Comparison of ENCODE assay signal across 17 mouse cellular contexts in the genomic region with DNA sequence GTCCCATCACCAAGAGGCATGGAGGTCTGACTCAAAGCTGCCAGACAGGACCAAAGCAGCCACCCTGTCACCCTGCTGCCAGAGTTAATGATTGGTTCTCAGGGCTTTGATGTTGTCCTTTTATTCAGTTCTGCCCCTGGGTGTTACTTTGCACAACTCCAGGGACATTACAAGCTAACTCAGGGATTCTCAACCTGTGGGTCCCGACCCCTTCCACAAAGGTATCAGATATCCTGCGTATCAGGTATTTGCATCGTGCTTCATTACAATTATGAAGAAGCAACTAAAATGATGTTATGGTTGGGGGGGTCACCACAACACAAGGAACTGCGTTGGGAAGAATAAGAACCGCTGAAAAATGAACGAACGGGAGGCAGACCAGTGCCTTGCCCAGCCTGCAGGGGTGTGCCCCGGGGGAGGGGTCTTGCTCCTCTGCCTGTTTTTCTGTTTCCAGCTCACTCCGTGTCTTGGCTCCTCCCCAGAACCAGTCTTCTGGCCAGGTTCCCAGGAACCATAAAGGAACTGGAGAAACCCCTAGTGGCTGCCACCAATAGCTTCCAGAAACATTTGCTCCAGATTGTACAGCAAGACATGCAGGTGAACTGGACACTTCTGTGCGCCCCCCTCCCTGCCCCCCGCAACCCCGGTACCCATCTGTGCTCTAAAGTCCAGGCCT. TPM values are rescaled to one million over a fixed set of nuclear protein-coding genes. Genes with fewer than 3 reads are reported as not detected.
DNase-seq lines count a peak whose midpoint lies in the region; ATAC-seq and TF ChIP-seq lines count a peak whose summit lies in the region.
"Had no signal": no experiment of that assay in that cellular context is flagged by ENCODE, and none has a peak within 500 bp of the region (broad histone marks: within the 10 kb centered on the region; RNA-seq: fewer than 3 reads in every experiment).

No protein-coding gene starts in this region.

- H3K4me3 ChIP-seq in heart, embryonic 10.5 days, result no peak overlapping the region
- no peak overlapping the region for H3K4me3 ChIP-seq in lung, postnatal 0 days (ENCODE audit: low read depth, low read length)
- peak overlapping the region; percentile 13 for H3K4me3 ChIP-seq in small intestine, adult 2 months (ENCODE audit: low read depth, low read length)
- H3K4me3 ChIP-seq: limb, embryonic 15.5 days; neural tube, embryonic 13.5 days had no signal

- no peak; the same call in 1 of the 2 replicates for TF ChIP-seq CTCF in lung, postnatal 0 days (IDR thresholded peaks at IDR 0.05)
- no peak for TF ChIP-seq CTCF in small intestine, adult 2 months (IDR thresholded peaks at IDR 0.05; ENCODE audit: extremely low read depth, insufficient read length, insufficient replicate concordance, low read depth, low read length)

- ATAC-seq in lung, postnatal 0 days, result no peak
- ATAC-seq: inflammation-experienced regulatory T-cells, adult 6 months; midbrain, embryonic 16.5 days; Patski had no signal

- peaks cover 97% of the 10 kb centered on the region for H3K27me3 ChIP-seq in heart, embryonic 10.5 days (ENCODE audit: insufficient read depth, poor library complexity, severe bottlenecking)
- peaks cover 39% of the 10 kb centered on the region for H3K27me3 ChIP-seq in lung, postnatal 0 days (replicated peaks; ENCODE audit: insufficient read depth, low read length)
- no peaks in the 10 kb centered on the region for H3K27me3 ChIP-seq in small intestine, adult 2 months (ENCODE audit: control insufficient read depth, insufficient read depth, low read length)
- H3K27me3 ChIP-seq: Patski had no signal

- no peaks in the 10 kb centered on the region for H3K36me3 ChIP-seq in heart, embryonic 10.5 days
- no peaks in the 10 kb centered on the region for H3K36me3 ChIP-seq in lung, postnatal 0 days (ENCODE audit: insufficient read depth, low read length)
- peaks cover 46% of the 10 kb centered on the region for H3K36me3 ChIP-seq in small intestine, adult 2 months (ENCODE audit: control insufficient read depth, insufficient read depth, low read length)
- H3K36me3 ChIP-seq: limb, embryonic 15.5 days; neural tube, embryonic 13.5 days had no signal

- H3K4me2 ChIP-seq in lung, postnatal 0 days (replicated peaks; ENCODE audit: low read depth, low read length), result no peak overlapping the region
- H3K4me2 ChIP-seq: limb, embryonic 15.5 days; neural tube, embryonic 13.5 days had no signal

- TF ChIP-seq POLR2A in small intestine, adult 2 months (IDR thresholded peaks at IDR 0.05; ENCODE audit: low read depth, low read length), result no peak

- H3K9ac ChIP-seq in lung, postnatal 0 days (replicated peaks; ENCODE audit: low read depth), result no peak overlapping the region
- H3K9ac ChIP-seq: limb, embryonic 15.5 days had no signal

- H3K9me3 ChIP-seq in heart, embryonic 10.5 days, result no peaks in the 10 kb centered on the region
- H3K9me3 ChIP-seq in lung, postnatal 0 days (ENCODE audit: low read length), result no peaks in the 10 kb centered on the region
- H3K9me3 ChIP-seq: limb, embryonic 15.5 days; neural tube, embryonic 13.5 days had no signal

- H3K27ac ChIP-seq in heart, embryonic 10.5 days, result no peak overlapping the region
- H3K27ac ChIP-seq in lung, postnatal 0 days (ENCODE audit: low read length), result no peak overlapping the region
- H3K27ac ChIP-seq in small intestine, adult 2 months (ENCODE audit: insufficient read depth, low read depth, low read length), result peak overlapping the region; percentile 91
- H3K27ac ChIP-seq: limb, embryonic 15.5 days; neural tube, embryonic 13.5 days had no signal

- TF ChIP-seq EP300 in lung, postnatal 0 days (IDR thresholded peaks at IDR 0.05), result no peak

- 52% methylated on average over 12 of the region's 12 CpGs for WGBS in heart, embryonic 10.5 days
- WGBS in lung, postnatal 0 days, result 56% methylated on average over 12 of the region's 12 CpGs
- 30% methylated on average over 12 of the region's 12 CpGs for WGBS in small intestine, adult 2 months

- H3K4me1 ChIP-seq in heart, embryonic 10.5 days, result peaks cover 76% of the 10 kb centered on the region
- H3K4me1 ChIP-seq in lung, postnatal 0 days (ENCODE audit: insufficient read depth, low read depth, low read length), result peaks cover 15% of the 10 kb centered on the region
- H3K4me1 ChIP-seq in small intestine, adult 2 months (ENCODE audit: control insufficient read depth, insufficient read depth, insufficient read length, low read length), result peaks cover 50% of the 10 kb centered on the region

- DNase-seq in heart, postnatal 4 days, result peak; percentile 52
- no peak for DNase-seq in heart, embryonic 10.5 days (ENCODE audit: low spot score)
- peak; percentile 49 for DNase-seq in lung, postnatal 0 days (ENCODE audit: low spot score)
- no peak for DNase-seq in lung, adult 18-20 months
- peak; percentile 80 for DNase-seq in NIH3T3 (ENCODE audit: low read depth)
- no peak for DNase-seq in gastrocnemius, postnatal 25 days
- DNase-seq: adrenal gland, postnatal 25 days; heart, adult 11 months; thymus, adult 2 months had no signal

RNA-seq across cellular contexts. Expression of a gene that starts 10.8 kb away (rescaled TPM):
- total RNA-seq in heart, postnatal 4 days (2021), result 1 to 10 TPM; 7.3 to 8.7 TPM
- 14.5 and 14.6 TPM in 2 replicates for polyA plus RNA-seq in heart, embryonic 10.5 days (2016; fragmentation: Nextera tagmentation; extraction: Ambion mirVana)
- polyA plus RNA-seq in lung, postnatal 0 days (2015; fragmentation: Nextera tagmentation; extraction: Ambion mirVana), result 21.3 and 24.4 TPM in 2 replicates
- 356 and 552 TPM in 2 replicates for polyA plus RNA-seq in small intestine, adult 2 months (2012; rRNA removed)
- total RNA-seq in gastrocnemius, postnatal 25 days (2021), result 1 to 10 TPM; 3.0 to 4.2 TPM
- polyA plus RNA-seq: inflammation-experienced regulatory T-cells, adult 6 months had no signal

RNA-seq across cellular contexts. Expression of a gene that starts 14.7 kb away (rescaled TPM):
- 10 to 100 TPM; 19.1 to 23.3 TPM for total RNA-seq in heart, postnatal 4 days (2021)
- polyA plus RNA-seq in heart, embryonic 10.5 days (2016; fragmentation: Nextera tagmentation; extraction: Ambion mirVana), result 12.1 and 12.8 TPM in 2 replicates
- 17.0 and 26.3 TPM in 2 replicates for polyA plus RNA-seq in lung, postnatal 0 days (2015; fragmentation: Nextera tagmentation; extraction: Ambion mirVana)
- polyA plus RNA-seq in small intestine, adult 2 months (2012; rRNA removed), result 10.2 and 16.4 TPM in 2 replicates
- 10 to 100 TPM; 34.8 to 40.4 TPM for total RNA-seq in gastrocnemius, postnatal 25 days (2021)
- polyA plus RNA-seq: inflammation-experienced regulatory T-cells, adult 6 months had no signal

RNA-seq across cellular contexts. Expression of a gene that starts 21.0 kb away (rescaled TPM):
- not detected for total RNA-seq in heart, postnatal 4 days (2021)
- polyA plus RNA-seq in heart, embryonic 10.5 days (2016; fragmentation: Nextera tagmentation; extraction: Ambion mirVana), result 0.21 and 0.30 TPM in 2 replicates
- polyA plus RNA-seq in lung, postnatal 0 days (2015; fragmentation: Nextera tagmentation; extraction: Ambion mirVana), result 0.37 and 1.1 TPM in 2 replicates
- polyA plus RNA-seq in small intestine, adult 2 months (2012; rRNA removed), result not detected in 2 replicates
- total RNA-seq in gastrocnemius, postnatal 25 days (2021), result not detected
- total RNA-seq: common myeloid progenitor, adult 5-6 weeks; heart, postnatal 10 days had no signal
- polyA plus RNA-seq: neural tube, embryonic 13.5 days; Patski had no signal

RNA-seq across cellular contexts. Expression of a gene that starts 50.1 kb away (rescaled TPM):
- total RNA-seq in heart, postnatal 4 days (2021), result 100 to 1,000 TPM; 112 to 116 TPM
- polyA plus RNA-seq in heart, embryonic 10.5 days (2016; fragmentation: Nextera tagmentation; extraction: Ambion mirVana), result 27.8 and 33.1 TPM in 2 replicates
- 29.0 and 32.5 TPM in 2 replicates for polyA plus RNA-seq in lung, postnatal 0 days (2015; fragmentation: Nextera tagmentation; extraction: Ambion mirVana)
- 190 and 472 TPM in 2 replicates for polyA plus RNA-seq in small intestine, adult 2 months (2012; rRNA removed)
- total RNA-seq in gastrocnemius, postnatal 25 days (2021), result 10 to 100 TPM; 23.6 to 24.9 TPM

RNA-seq across cellular contexts. Expression of a gene that starts 58.0 kb away (rescaled TPM):
- 1 to 10 TPM in 1 of 2 experiments, under 1 TPM in 1; 0.88 to 1.6 TPM for total RNA-seq in heart, postnatal 4 days (2021)
- 4.6 and 15.2 TPM in 2 replicates for polyA plus RNA-seq in heart, embryonic 10.5 days (2016; fragmentation: Nextera tagmentation; extraction: Ambion mirVana)
- 1.9 and 2.7 TPM in 2 replicates for polyA plus RNA-seq in lung, postnatal 0 days (2015; fragmentation: Nextera tagmentation; extraction: Ambion mirVana)
- polyA plus RNA-seq in small intestine, adult 2 months (2012; rRNA removed), result 0.43 and 0.53 TPM in 2 replicates
- under 1 TPM; 0.38 to 0.72 TPM for total RNA-seq in gastrocnemius, postnatal 25 days (2021)
- total RNA-seq: adrenal gland, postnatal 25 days; common myeloid progenitor, adult 5-6 weeks had no signal
- polyA plus RNA-seq: inflammation-experienced regulatory T-cells, adult 6 months had no signal

Comparison
In these comparisons a context has a peak if more than half of its experiments do, and no peak if none do; other contexts are left out.
1. DNase-seq: peak in heart, postnatal 4 days (single experiment), lung, postnatal 0 days (single experiment) and NIH3T3 (single experiment); none in heart, embryonic 10.5 days (single experiment), lung, adult 18-20 months (0 of 2) and gastrocnemius, postnatal 25 days (single experiment).
2. RNA of a gene that starts 10.8 kb away (polyA plus RNA-seq): 356 to 552 TPM in small intestine, adult 2 months; 21.3 to 24.4 TPM in lung, postnatal 0 days and 14.5 to 14.6 TPM in heart, embryonic 10.5 days; every median in the first group is over 10 times any median in the second.